Comparison of ENCODE assay signal across 9 mouse cellular contexts in the genomic region with DNA sequence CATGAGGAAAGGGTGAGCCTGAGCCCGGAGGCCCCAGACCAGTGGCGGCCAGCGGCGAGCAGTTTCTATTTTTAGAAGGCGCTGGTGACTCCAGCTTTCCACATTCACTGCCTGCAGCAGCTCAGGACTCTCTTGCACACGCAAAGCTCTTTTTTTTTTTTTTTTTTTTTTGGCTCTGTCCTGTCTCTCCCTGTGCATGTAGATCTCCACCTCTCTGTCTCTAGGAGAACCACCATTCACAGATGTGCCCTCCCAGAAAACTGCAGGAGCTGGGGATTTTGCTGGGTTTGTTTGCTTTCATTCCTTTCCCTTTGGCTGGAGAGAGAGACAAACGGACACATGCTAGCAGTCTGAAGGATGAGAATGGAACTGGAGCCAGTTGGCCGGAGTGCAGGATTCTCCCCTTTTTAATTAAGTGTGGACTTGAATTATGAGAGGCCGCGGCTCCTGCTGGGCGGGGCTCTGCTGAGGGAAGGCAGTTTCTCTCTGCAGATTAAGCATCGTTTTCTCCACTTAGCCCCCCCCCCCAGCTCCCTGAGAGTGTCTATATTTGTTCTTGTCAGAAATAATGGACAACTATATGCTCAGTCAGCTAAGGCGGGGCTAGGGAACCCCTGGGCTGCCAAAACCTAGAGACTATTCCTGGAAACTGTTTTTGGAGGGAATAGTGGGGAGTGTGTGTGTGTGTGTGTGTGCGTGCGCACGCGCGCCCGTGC. TPM values are rescaled to one million over a fixed set of nuclear protein-coding genes. Genes with fewer than 3 reads are reported as not detected.
A peak's percentile ranks its signal among the peaks of the same experiment; 100 is the strongest.
DNase-seq lines count a peak whose midpoint lies in the region; ATAC-seq and TF ChIP-seq lines count a peak whose summit lies in the region.
"Had no signal": no experiment of that assay in that cellular context is flagged by ENCODE, and none has a peak within 500 bp of the region (broad histone marks: within the 10 kb centered on the region; RNA-seq: fewer than 3 reads in every experiment).

No protein-coding gene starts in this region.

- WGBS in heart, adult 2 months, result 14% methylated on average over 19 of the region's 19 CpGs
- 37% methylated on average over 19 of the region's 19 CpGs for WGBS in embryonic facial prominence, embryonic 11.5 days
- 26% methylated on average over 19 of the region's 19 CpGs for WGBS in intestine, embryonic 14.5 days
- WGBS in lung, adult 2 months, result 22% methylated on average over 19 of the region's 19 CpGs

- H3K27me3 ChIP-seq in heart, adult 2 months (ENCODE audit: control insufficient read depth, insufficient read depth, low read length), result no peaks in the 10 kb centered on the region
- peaks cover 13% of the 10 kb centered on the region for H3K27me3 ChIP-seq in embryonic facial prominence, embryonic 11.5 days (ENCODE audit: control insufficient read depth, insufficient read depth, low read length)
- peaks cover 28% of the 10 kb centered on the region for H3K27me3 ChIP-seq in intestine, embryonic 14.5 days (replicated peaks; ENCODE audit: control insufficient read depth, insufficient read depth, low read length)

- DNase-seq in heart, adult 2 months, result peak in 1 of 2 experiments; percentile 55
- no peak for DNase-seq in heart, adult 8-10 months (ENCODE audit: low spot score)
- no peak for DNase-seq in embryonic facial prominence, embryonic 11.5 days (ENCODE audit: low spot score)
- DNase-seq in intestine, embryonic 14.5 days (ENCODE audit: low spot score), result peak; percentile 62
- peak; percentile 20 for DNase-seq in lung, adult 2 months
- DNase-seq in thymus, adult 18-20 months, result no peak
- no peak for DNase-seq in left cerebral cortex, postnatal 36 days (ENCODE audit: low spot score in 2 of 2)

- H3K4me2 ChIP-seq in embryonic facial prominence, embryonic 11.5 days (ENCODE audit: low read depth, low read length), result peak overlapping the region; percentile 7
- peak overlapping the region; percentile 35 for H3K4me2 ChIP-seq in intestine, embryonic 14.5 days (ENCODE audit: low read length)

- no peak for ATAC-seq in embryonic facial prominence, embryonic 11.5 days (replicated peaks; ENCODE audit: insufficient number of reproducible peaks, low FRiP score, low TSS enrichment, low read depth)
- ATAC-seq in intestine, embryonic 14.5 days (replicated peaks; ENCODE audit: low FRiP score, low TSS enrichment, low read depth), result peak; percentile 58
- no peak for ATAC-seq in frontal cortex, adult (ENCODE audit: low TSS enrichment)

- H3K79me2 ChIP-seq in heart, adult 2 months (replicated peaks; ENCODE audit: control insufficient read depth, insufficient read depth, low read length), result no peaks in the 10 kb centered on the region

- H3K36me3 ChIP-seq in heart, adult 2 months (ENCODE audit: control insufficient read depth, insufficient read depth, low read length), result no peaks in the 10 kb centered on the region
- H3K36me3 ChIP-seq in embryonic facial prominence, embryonic 11.5 days (replicated peaks; ENCODE audit: control insufficient read depth, insufficient read depth, low read depth, low read length), result no peaks in the 10 kb centered on the region
- H3K36me3 ChIP-seq in intestine, embryonic 14.5 days (ENCODE audit: control insufficient read depth, insufficient read depth, low read length), result no peaks in the 10 kb centered on the region

- no peak for TF ChIP-seq CTCF in heart, adult 2 months (IDR thresholded peaks at IDR 0.05)
- TF ChIP-seq CTCF in lung, adult 2 months (IDR thresholded peaks at IDR 0.05; ENCODE audit: insufficient read depth, low read length), result no peak

- no peaks in the 10 kb centered on the region for H3K9me3 ChIP-seq in embryonic facial prominence, embryonic 11.5 days (replicated peaks; ENCODE audit: control insufficient read depth, low read length)
- H3K9me3 ChIP-seq in intestine, embryonic 14.5 days (ENCODE audit: control insufficient read depth, low read length), result no peaks in the 10 kb centered on the region

- no peak overlapping the region for H3K9ac ChIP-seq in heart, adult 2 months (ENCODE audit: low read depth, low read length)
- no peak overlapping the region for H3K9ac ChIP-seq in embryonic facial prominence, embryonic 11.5 days (replicated peaks; ENCODE audit: low read length)
- no peak overlapping the region; the same call in 1 of the 2 replicates for H3K9ac ChIP-seq in intestine, embryonic 14.5 days (ENCODE audit: low read length)

- TF ChIP-seq POLR2A in heart, adult 2 months (IDR thresholded peaks at IDR 0.05; ENCODE audit: insufficient read depth, low read depth, low read length), result no peak
- no peak for TF ChIP-seq POLR2A in lung, adult 2 months (IDR thresholded peaks at IDR 0.05; ENCODE audit: borderline replicate concordance, extremely low read depth, low read depth, low read length)

- peaks cover 2% of the 10 kb centered on the region for H3K4me1 ChIP-seq in heart, adult 2 months (ENCODE audit: control insufficient read depth, insufficient read depth, low read length)
- H3K4me1 ChIP-seq in embryonic facial prominence, embryonic 11.5 days (ENCODE audit: control insufficient read depth, insufficient read depth, low read length), result no peaks in the 10 kb centered on the region; the same call in 1 of the 2 replicates
- H3K4me1 ChIP-seq in intestine, embryonic 14.5 days (replicated peaks; ENCODE audit: control insufficient read depth, insufficient read depth, low read length), result peaks cover 19% of the 10 kb centered on the region
- H3K4me1 ChIP-seq in lung, adult 2 months (ENCODE audit: control insufficient read depth, insufficient read depth, low read length), result no peaks in the 10 kb centered on the region; the same call in 1 of the 2 replicates

- H3K4me3 ChIP-seq in heart, adult 2 months, result peak overlapping the region; percentile 1
- no peak overlapping the region for H3K4me3 ChIP-seq in embryonic facial prominence, embryonic 11.5 days (ENCODE audit: low read depth, low read length)
- H3K4me3 ChIP-seq in intestine, embryonic 14.5 days (ENCODE audit: low read depth, low read length), result no peak overlapping the region
- no peak overlapping the region for H3K4me3 ChIP-seq in lung, adult 2 months (replicated peaks; ENCODE audit: extremely low read depth, low read depth, low read length)

- peak overlapping the region; percentile 47 for H3K27ac ChIP-seq in heart, adult 2 months
- no peak overlapping the region; the same call in 1 of the 2 replicates for H3K27ac ChIP-seq in embryonic facial prominence, embryonic 11.5 days (replicated peaks; ENCODE audit: low read depth, low read length)
- peak overlapping the region; percentile 20 for H3K27ac ChIP-seq in intestine, embryonic 14.5 days (ENCODE audit: low read depth)

- TF ChIP-seq EP300 in heart, adult 2 months (IDR thresholded peaks at IDR 0.05; ENCODE audit: insufficient read depth, low read depth, low read length), result no peak

- intact Hi-C loops in heart, adult 2 months (cut with DNase I), result no loop called here
- intact Hi-C loops in left cerebral cortex, postnatal 36 days (cut with DNase I), result no loop called here

RNA-seq across cellular contexts. Expression of gene Etv4, which starts 5.8 kb away (rescaled TPM):
- total RNA-seq in heart, adult 2 months (2021), result not detected
- polyA plus RNA-seq in heart, adult 2 months (2012; rRNA removed), result 0.59 and 0.61 TPM in 2 replicates
- total RNA-seq in heart, adult 8-10 months (2022), result under 1 TPM in 2 of 4 experiments, not detected in 2; 0.68 to 0.86 TPM
- 14.5 and 15.1 TPM in 2 replicates for polyA plus RNA-seq in embryonic facial prominence, embryonic 11.5 days (2014; fragmentation: Nextera tagmentation; extraction: Ambion mirVana)
- polyA plus RNA-seq in intestine, embryonic 14.5 days (2014; fragmentation: Nextera tagmentation; extraction: Ambion mirVana), result 5.5 and 6.2 TPM in 2 replicates
- polyA plus RNA-seq in lung, adult 2 months (2012; rRNA removed), result 0.60 and 0.95 TPM in 2 replicates
- 10 to 100 TPM; 13.9 to 20.3 TPM for total RNA-seq in left cerebral cortex, postnatal 36 days (2021)
- total RNA-seq: hematopoietic stem cell, adult 5-6 weeks had no signal

RNA-seq across cellular contexts. Expression of gene Dhx8, which starts 58.2 kb away (rescaled TPM):
- 10 to 100 TPM; 16.0 to 17.1 TPM for total RNA-seq in heart, adult 2 months (2021)
- polyA plus RNA-seq in heart, adult 2 months (2012; rRNA removed), result 7.2 and 10.7 TPM in 2 replicates
- 10 to 100 TPM; 13.6 to 15.8 (median 14.6) TPM for total RNA-seq in heart, adult 8-10 months (2022)
- 46.7 and 47.3 TPM in 2 replicates for polyA plus RNA-seq in embryonic facial prominence, embryonic 11.5 days (2014; fragmentation: Nextera tagmentation; extraction: Ambion mirVana)
- polyA plus RNA-seq in intestine, embryonic 14.5 days (2014; fragmentation: Nextera tagmentation; extraction: Ambion mirVana), result 28.3 and 35.3 TPM in 2 replicates
- 9.8 and 13.1 TPM in 2 replicates for polyA plus RNA-seq in lung, adult 2 months (2012; rRNA removed)
- 10 to 100 TPM; 34.1 to 37.4 TPM for total RNA-seq in left cerebral cortex, postnatal 36 days (2021)

Comparison
In these comparisons a context has a peak if more than half of its experiments do, and no peak if none do; other contexts are left out.
1. DNase-seq: peak in intestine, embryonic 14.5 days (single experiment) and lung, adult 2 months (single experiment); none in heart, adult 8-10 months (single experiment), embryonic facial prominence, embryonic 11.5 days (single experiment), thymus, adult 18-20 months (0 of 2) and left cerebral cortex, postnatal 36 days (0 of 2).